Mouse (Mus musculus) embryonic fibroblast, embryonic 13.5 days (primary cell): ENCODE measurements at regions not wholly inside any gene's neighbourhood (a gene's known extent, or its start where the extent isn't known, plus 50 kb on each side); places are given as distances from the start of the nearest gene placed in this dataset.
"Not testable (repeated sequence)": the region's sequence is repeated elsewhere in the genome, so short reads cannot be mapped to it uniquely, and the experiment has no call there.

Source experiments
- H3K27ac ChIP-seq: 2 replicates; pipeline ENCODE4 v1.5.1; 2012; ENCODE audit warnings: low read length, control low read depth, inconsistent platforms; ENCODE audit not compliant: insufficient read depth
- H3K4me1 ChIP-seq: 2 replicates; pipeline ENCODE4 v1.6.1; 2011; ENCODE audit warnings: low read length; ENCODE audit not compliant: control insufficient read depth, insufficient read depth
- H3K4me3 ChIP-seq: 2 replicates; pipeline ENCODE4 v1.5.1; 2011; ENCODE audit warnings: mild to moderate bottlenecking, control low read depth, low read length; ENCODE audit not compliant: insufficient read depth
- CTCF ChIP-seq: IDR thresholded peaks from 2 replicates; pipeline ENCODE4 v1.5.1; 2011; ENCODE audit warnings: mild to moderate bottlenecking, control low read depth, low read length, moderate library complexity, borderline replicate concordance; ENCODE audit not compliant: insufficient read depth
- POLR2A ChIP-seq: IDR thresholded peaks from 2 replicates; pipeline ENCODE4 v1.6.1; 2011; ENCODE audit warnings: low read depth, mild to moderate bottlenecking, control low read depth, low read length, moderate library complexity

- H3K4me3 ChIP-seq, result no peak overlapping the region
- no peak for TF ChIP-seq CTCF
- TF ChIP-seq POLR2A, result no peak
- H3K27ac ChIP-seq, result no peak overlapping the region
- H3K4me1 ChIP-seq, result peaks cover 6% of the 10 kb centered on the region; the same call in 1 of the 2 replicates
Measured at GRCm38 (mm10) chr13:57017553-57018341, 122.0 kb upstream of the Trpc7 start.

- TF ChIP-seq CTCF, result no peak
- no peak for TF ChIP-seq POLR2A
- no peak overlapping the region for H3K27ac ChIP-seq
Measured at GRCm38 (mm10) chr13:57016465-57017272, 120.9 kb upstream of the Trpc7 start.

GRCm38 (mm10) chr13:57007236-57007635 lies 111.4 kb upstream of the Trpc7 start:
- H3K4me3 ChIP-seq, H3K27ac ChIP-seq, H3K4me1 ChIP-seq: not testable (repeated sequence)

More at GRCm38 (mm10) chr13:57016465-57017272, 120.9 kb upstream of the Trpc7 start:
- Histone ChIP-seq H3K4me3 (no peak overlapping the region), H3K4me1 (peaks cover 6% of the 10 kb centered on the region; the same call in 1 of the 2 replicates)

- H3K27ac ChIP-seq, result no peak overlapping the region
- no peak for TF ChIP-seq CTCF
- TF ChIP-seq POLR2A, result no peak
- no peaks in the 10 kb centered on the region for H3K4me1 ChIP-seq
- H3K4me3 ChIP-seq, result no peak overlapping the region
Measured at GRCm38 (mm10) chr13:57003565-57004132, 107.9 kb upstream of the Trpc7 start.

GRCm38 (mm10) chr13:56992022-56992421 lies 96.2 kb upstream of the Trpc7 start:
- Histone ChIP-seq H3K4me1 (no peaks in the 10 kb centered on the region), H3K4me3 (no peak overlapping the region), H3K27ac (no peak overlapping the region)
- TF ChIP-seq POLR2A (no peak), CTCF (no peak)

GRCm38 (mm10) chr13:56974063-56974462 lies 78.3 kb upstream of the Trpc7 start:
- TF ChIP-seq POLR2A (no peak), CTCF (no peak)
- Histone ChIP-seq H3K4me3 (no peak overlapping the region), H3K27ac (no peak overlapping the region), H3K4me1 (no peaks in the 10 kb centered on the region)

GRCm38 (mm10) chr13:56955358-56955757 lies 59.6 kb upstream of the Trpc7 start:
- Histone ChIP-seq H3K4me1 (no peaks in the 10 kb centered on the region), H3K27ac (no peak overlapping the region), H3K4me3 (no peak overlapping the region)
- TF ChIP-seq POLR2A (no peak), CTCF (no peak)

- Histone ChIP-seq H3K4me1 (no peaks in the 10 kb centered on the region), H3K27ac (no peak overlapping the region), H3K4me3 (no peak overlapping the region)
- TF ChIP-seq CTCF, result no peak
- no peak for TF ChIP-seq POLR2A
Measured at GRCm38 (mm10) chr13:56948086-56948485, 52.3 kb upstream of the Trpc7 start.

- Histone ChIP-seq H3K4me1 (no peaks in the 10 kb centered on the region), H3K27ac (no peak overlapping the region), H3K4me3 (no peak overlapping the region)
- TF ChIP-seq POLR2A (no peak), CTCF (no peak)
Measured at GRCm38 (mm10) chr13:56947266-56947665, 51.5 kb upstream of the Trpc7 start.
